Mouse (Mus musculus) right cerebral cortex, adult 2 months (tissue): ENCODE measurements at regions not wholly inside any gene's neighbourhood (a gene's known extent, or its start where the extent isn't known, plus 50 kb on each side); places are given as distances from the start of the nearest gene placed in this dataset.

Source experiments
- DNase-seq, 2 experiments: peaks; one replicate each; pipeline ENCODE4 v3.0.0; 2021 to 2022; ENCODE audit warnings: low spot score in 2 of 2

- DNase-seq = no peak
Measured at GRCm38 (mm10) chr1:154255971-154256370, 55.0 kb downstream of the Zfp648 start.

- DNase-seq = peak in 1 of 2 experiments; percentile 35
Measured at GRCm38 (mm10) chr1:154256811-154257210, 55.8 kb downstream of the Zfp648 start.

GRCm38 (mm10) chr1:154258511-154258910 lies 57.5 kb downstream of the Zfp648 start:
- peak; percentile 37 to 66 for DNase-seq

- no peak for DNase-seq
Measured at GRCm38 (mm10) chr1:154260393-154260792, 59.4 kb downstream of the Zfp648 start.

GRCm38 (mm10) chr1:154281438-154281837 lies 80.5 kb downstream of the Zfp648 start:
- peak; percentile 70 to 82 for DNase-seq

- DNase-seq = peak in 1 of 2 experiments; percentile 47
Measured at GRCm38 (mm10) chr1:154286080-154286479, 85.1 kb downstream of the Zfp648 start.

GRCm38 (mm10) chr1:154292729-154293128 lies 91.7 kb downstream of the Zfp648 start:
- peak; percentile 51 to 62 for DNase-seq

GRCm38 (mm10) chr1:154296080-154296479 lies 95.1 kb downstream of the Zfp648 start:
- no peak for DNase-seq

GRCm38 (mm10) chr1:154299866-154300265 lies 98.9 kb downstream of the Zfp648 start:
- DNase-seq = no peak

- no peak for DNase-seq
Measured at GRCm38 (mm10) chr1:154309650-154310049, 108.7 kb downstream of the Zfp648 start.
